Mouse (Mus musculus) lung, postnatal 0 days (tissue): ENCODE data around the gene Erc2. TPM values are rescaled to one million over a fixed set of nuclear protein-coding genes. Genes with fewer than 3 reads are reported as not detected.
A peak's percentile ranks its signal among the peaks of the same experiment; 100 is the strongest.
"Not testable (repeated sequence)": the region's sequence is repeated elsewhere in the genome, so short reads cannot be mapped to it uniquely, and the experiment has no call there.

ENCODE experiments used
- ATAC-seq: fragments of 200-750 bp; cut with Nextera tagmentation; 2 replicates; pipeline ENCODE4 v1.8.0; 2017; ENCODE audit warnings: moderate library complexity
- DNase-seq: peaks from one replicate; pipeline ENCODE4 v3.0.0-alpha.2; 2016; ENCODE audit warnings: low spot score
- H3K27ac ChIP-seq: fragments of 300-500 bp; sonication (generic); 2 replicates; pipeline ENCODE4 v1.5.1; 2014; ENCODE audit warnings: antibody characterized with exemption, mild to moderate bottlenecking, low read length, mixed read lengths
- H3K27me3 ChIP-seq: fragments of 300-500 bp; sonication (generic); replicated peaks from 2 replicates; pipeline ENCODE4 v1.6.1; 2014; ENCODE audit warnings: low read length, mixed read lengths; ENCODE audit not compliant: insufficient read depth
- H3K36me3 ChIP-seq: fragments of 300-500 bp; sonication (generic); 2 replicates; pipeline ENCODE4 v1.6.1; 2014; ENCODE audit warnings: low read length, mixed read lengths; ENCODE audit not compliant: insufficient read depth
- H3K4me1 ChIP-seq: fragments of 300-500 bp; sonication (generic); 2 replicates; pipeline ENCODE4 v1.6.1; 2014; ENCODE audit warnings: antibody characterized with exemption, low read depth, low read length, mixed read lengths; ENCODE audit not compliant: insufficient read depth
- H3K4me2 ChIP-seq: fragments of 300-500 bp; sonication (generic); replicated peaks from 2 replicates; pipeline ENCODE4 v1.6.1; 2014; ENCODE audit warnings: low read depth, mild to moderate bottlenecking, low read length, moderate library complexity, mixed read lengths
- H3K4me3 ChIP-seq: fragments of 300-500 bp; sonication (generic); 2 replicates; pipeline ENCODE4 v1.5.1; 2014; ENCODE audit warnings: low read depth, low read length
- H3K9ac ChIP-seq: fragments of 300-500 bp; sonication (generic); replicated peaks from 2 replicates; pipeline ENCODE4 v1.6.1; 2014; ENCODE audit warnings: low read depth, mild to moderate bottlenecking
- H3K9me3 ChIP-seq: fragments of 300-500 bp; sonication (generic); 2 replicates; pipeline ENCODE4 v1.6.1; 2016; ENCODE audit warnings: low read length, mixed read lengths
- CTCF ChIP-seq: IDR thresholded peaks from 2 replicates; pipeline ENCODE4 v1.5.1; 2016; ENCODE audit warnings: antibody characterized with exemption, mild to moderate bottlenecking
- EP300 ChIP-seq: IDR thresholded peaks from 2 replicates; pipeline ENCODE4 v1.6.1; 2016; ENCODE audit warnings: antibody characterized with exemption, mild to moderate bottlenecking, control low read depth
- WGBS: fragments of 180-500 bp; shearing (Covaris S2); extraction: QIAGEN DNeasy Blood & Tissue Kit; methylation state at CpG from one replicate; pipeline ENCODE4 v1.1.7; 2014; 5-methylcytosine and 5-hydroxymethylcytosine counted together
- polyA plus RNA-seq: library from polyadenylated mRNA; unstranded; fragments of >200 nt; fragmentation: Nextera tagmentation; extraction: Ambion mirVana; gene quantifications from 2 replicates; pipeline ENCODE4 v1.2.1, GENCODE M21; 2015

Gene Erc2
- polyA plus RNA-seq = 1.9 and 2.2 TPM in 2 replicates

DNA sequence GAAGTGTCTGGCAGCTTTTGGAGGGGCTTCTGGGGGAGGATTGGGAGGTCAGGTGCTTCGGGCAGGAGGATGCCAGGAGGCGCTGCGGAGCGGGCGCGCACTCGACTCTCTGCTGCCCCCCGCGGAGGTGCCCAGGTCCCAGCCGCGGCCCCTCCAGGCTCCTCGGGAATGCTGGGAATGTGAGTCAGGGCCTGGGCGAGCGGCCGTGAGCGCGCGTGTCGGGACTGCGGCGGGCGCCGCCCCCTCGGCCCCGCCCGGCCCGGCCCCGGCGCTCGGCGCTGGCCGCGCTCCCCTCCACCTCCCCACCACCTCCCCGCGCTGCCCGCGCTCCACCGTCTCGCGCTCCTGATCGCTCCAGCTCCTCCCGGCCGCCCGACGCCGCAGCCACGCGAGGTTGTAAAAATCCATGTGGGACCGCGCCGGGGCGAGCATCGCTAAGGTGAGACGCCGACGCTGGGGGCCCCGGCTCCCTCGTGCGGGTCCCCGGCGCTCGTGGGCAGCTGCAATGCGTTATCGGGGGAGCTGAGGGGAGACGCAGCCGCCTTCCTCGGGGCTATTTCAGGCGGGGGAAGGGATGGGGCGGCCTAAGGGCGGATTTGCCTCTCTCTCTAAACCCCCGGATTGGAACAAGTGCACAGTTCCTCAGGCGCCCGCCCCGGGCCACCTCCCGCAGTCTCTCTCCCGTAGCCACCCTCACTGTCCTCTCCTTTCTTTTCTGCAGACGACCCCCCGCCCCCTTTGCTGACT, at the start of gene Erc2:
TSS of gene Erc2 (plus strand) at position 253 of the 747 bp plus-strand sequence.
- DNase-seq (peak; percentile 87), ATAC-seq (peak; percentile 99)
- H3K36me3 ChIP-seq = no peaks in the 10 kb centered on the region
- H3K4me2 ChIP-seq = peak within 1 kb of the TSS; percentile 90
- WGBS = under 1% methylated on average over 55 of the region's 78 CpGs
- no peaks in the 10 kb centered on the region for H3K9me3 ChIP-seq
- H3K4me1 ChIP-seq = no peaks in the 10 kb centered on the region; the same call in 1 of the 2 replicates
- H3K27me3 ChIP-seq = 0 out of 2 replicates have a peak, but pooled peaks cover 2% of the 10 kb centered on the region
- 0 out of 2 replicates have a peak within 1 kb of the TSS, but pooled peaks have one; percentile 3 for H3K9ac ChIP-seq
- TF ChIP-seq CTCF = peak; percentile 71
- TF ChIP-seq EP300 = no peak
- peak within 1 kb of the TSS; percentile 50 for H3K4me3 ChIP-seq
- H3K27ac ChIP-seq = no peak within 1 kb of the TSS

DNA sequence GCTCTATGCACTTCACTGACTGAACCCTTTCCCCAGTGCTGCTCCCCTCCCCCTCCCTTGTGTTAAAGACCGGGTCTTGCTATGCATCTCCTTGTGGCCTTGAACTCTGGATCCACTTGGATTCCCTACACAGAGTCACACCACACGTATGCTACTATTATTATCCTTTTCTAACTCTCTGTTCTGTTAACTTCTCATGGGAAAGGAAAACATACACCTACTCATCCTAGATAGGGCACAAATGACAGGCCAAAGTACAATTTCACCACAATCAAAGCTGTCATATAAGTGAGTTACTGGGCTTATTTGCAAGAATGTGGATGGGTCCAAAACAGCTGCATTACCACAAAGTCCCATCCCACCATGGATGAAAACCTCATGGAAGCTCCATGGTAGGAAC, 43.8 kb upstream of the Erc2 start:
- Histone ChIP-seq H3K27ac (no peak overlapping the region), H3K9me3 (no peaks in the 10 kb centered on the region), H3K4me3 (no peak overlapping the region), H3K9ac (no peak overlapping the region), H3K27me3 (no peaks in the 10 kb centered on the region), H3K4me1 (no peaks in the 10 kb centered on the region), H3K4me2 (no peak overlapping the region), H3K36me3 (no peaks in the 10 kb centered on the region)
- no peak for ATAC-seq
- 69% methylated on average over 2 of the region's 2 CpGs for WGBS
- TF ChIP-seq CTCF (no peak), EP300 (no peak)
- DNase-seq = no peak

DNA sequence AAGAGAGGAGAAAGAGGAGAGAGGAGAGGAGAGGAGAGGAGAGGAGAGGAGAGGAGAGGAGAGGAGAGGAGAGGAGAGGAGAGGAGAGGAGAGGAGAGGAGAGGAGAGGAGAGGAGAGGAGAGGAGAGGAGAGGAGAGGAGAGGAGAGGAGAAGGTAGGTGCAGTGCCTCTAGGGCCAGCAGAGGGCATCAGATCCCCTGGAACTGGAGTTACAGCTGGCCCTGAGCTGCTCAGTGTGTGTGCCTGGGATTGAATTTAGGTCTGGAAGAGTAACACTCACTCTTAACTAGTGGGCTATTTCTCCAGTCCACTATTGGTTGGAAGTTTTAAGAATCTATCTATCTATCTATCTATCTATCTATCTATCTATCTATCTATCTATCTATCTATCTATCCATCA, 32.6 kb upstream of the Erc2 start:
- not testable (repeated sequence) for H3K9me3 ChIP-seq, DNase-seq, ATAC-seq, H3K4me3 ChIP-seq, H3K27ac ChIP-seq, H3K4me2 ChIP-seq, H3K9ac ChIP-seq, H3K36me3 ChIP-seq, H3K27me3 ChIP-seq, H3K4me1 ChIP-seq
- TF ChIP-seq CTCF = peak; percentile 35

DNA sequence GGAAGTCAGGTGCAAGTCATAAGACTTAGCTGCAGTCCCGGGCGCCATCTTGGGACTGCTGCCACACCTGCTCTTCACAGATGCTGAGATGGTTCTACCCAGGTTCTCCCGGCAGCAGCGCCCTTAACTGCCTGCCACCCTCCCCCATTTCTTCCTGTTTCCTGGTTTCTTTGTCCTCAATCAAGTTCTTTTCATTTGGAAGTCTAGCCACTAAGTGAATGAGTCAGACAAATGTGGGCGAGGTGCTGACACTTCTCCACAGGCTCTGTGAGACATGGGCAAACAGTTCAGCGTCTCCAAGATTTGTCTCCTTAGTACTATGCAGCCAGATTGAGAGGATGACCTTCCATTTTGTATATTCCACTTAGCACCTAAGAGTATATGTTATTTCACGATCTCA, 30.1 kb upstream of the Erc2 start:
- H3K4me2 ChIP-seq = no peak overlapping the region
- WGBS = 72% methylated on average over 7 of the region's 7 CpGs

DNA sequence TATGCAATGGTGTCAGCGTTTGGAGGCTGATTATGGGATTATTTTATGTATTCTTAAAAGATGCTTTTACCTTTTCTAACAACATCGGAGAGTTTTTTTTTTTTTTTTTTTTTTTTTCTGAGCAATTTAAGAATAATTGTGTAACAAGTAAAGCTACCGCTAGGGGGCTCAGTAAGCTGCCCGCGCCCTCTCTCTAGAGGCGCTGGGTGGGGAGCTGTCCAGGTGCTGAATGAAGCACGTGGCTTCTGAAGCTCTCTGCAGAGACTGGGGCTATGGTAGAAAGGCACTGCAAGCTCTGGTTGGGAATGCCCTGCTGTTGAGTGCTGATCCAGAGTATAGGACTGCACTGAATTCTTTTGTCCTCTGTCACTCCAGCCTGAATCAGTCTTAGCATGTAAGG, 26.0 kb upstream of the Erc2 start:
- ATAC-seq = peak; percentile 88
- no peaks in the 10 kb centered on the region for H3K27me3 ChIP-seq
- H3K36me3 ChIP-seq = no peaks in the 10 kb centered on the region
- no peak overlapping the region for H3K9ac ChIP-seq
- H3K27ac ChIP-seq = no peak overlapping the region
- H3K9me3 ChIP-seq = no peaks in the 10 kb centered on the region
- 5% methylated on average over 7 of the region's 7 CpGs for WGBS
- no peak overlapping the region for H3K4me3 ChIP-seq
- peak; percentile 78 for TF ChIP-seq CTCF
- TF ChIP-seq EP300 = no peak
- H3K4me2 ChIP-seq = no peak overlapping the region
- no peaks in the 10 kb centered on the region for H3K4me1 ChIP-seq
- DNase-seq = peak; percentile 88

More for the DNA sequence above, 30.1 kb upstream of the Erc2 start:
- H3K27ac ChIP-seq = no peak overlapping the region
- no peaks in the 10 kb centered on the region for H3K9me3 ChIP-seq
- no peak overlapping the region for H3K9ac ChIP-seq
- DNase-seq (no peak), ATAC-seq (no peak)
- no peaks in the 10 kb centered on the region for H3K27me3 ChIP-seq
- TF ChIP-seq CTCF (no peak), EP300 (no peak)
- H3K36me3 ChIP-seq = no peaks in the 10 kb centered on the region
- no peaks in the 10 kb centered on the region for H3K4me1 ChIP-seq
- H3K4me3 ChIP-seq = no peak overlapping the region

DNA sequence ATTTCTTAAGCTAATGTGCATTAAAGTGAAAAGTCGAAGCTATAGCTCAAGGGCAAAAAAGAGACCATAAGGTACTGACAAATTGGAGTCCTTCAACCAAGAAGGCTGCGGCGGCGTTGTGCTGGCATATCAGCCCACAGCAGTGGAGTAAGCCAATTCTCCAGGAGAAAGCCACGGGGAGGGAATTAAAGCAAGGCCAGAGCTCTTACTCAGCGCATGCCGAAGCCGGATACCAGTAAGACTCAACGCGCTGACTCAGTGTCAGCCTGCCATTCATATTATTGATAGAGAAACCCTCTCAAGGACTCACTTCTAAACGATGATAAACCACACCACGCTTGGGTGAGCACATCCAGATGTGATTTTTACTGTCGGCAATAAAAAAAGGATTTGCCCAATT, 20.1 kb upstream of the Erc2 start:
- TF ChIP-seq CTCF (no peak), EP300 (no peak)
- Histone ChIP-seq H3K36me3 (no peaks in the 10 kb centered on the region), H3K27ac (no peak overlapping the region), H3K4me2 (no peak overlapping the region), H3K9me3 (no peaks in the 10 kb centered on the region), H3K4me1 (no peaks in the 10 kb centered on the region), H3K9ac (no peak overlapping the region), H3K27me3 (no peaks in the 10 kb centered on the region), H3K4me3 (no peak overlapping the region)
- DNase-seq (no peak), ATAC-seq (no peak)
- 70% methylated on average over 13 of the region's 13 CpGs for WGBS
